Mouse (Mus musculus): ENCODE measurements around the gene Hrk.

The Hrk gene

DNA sequence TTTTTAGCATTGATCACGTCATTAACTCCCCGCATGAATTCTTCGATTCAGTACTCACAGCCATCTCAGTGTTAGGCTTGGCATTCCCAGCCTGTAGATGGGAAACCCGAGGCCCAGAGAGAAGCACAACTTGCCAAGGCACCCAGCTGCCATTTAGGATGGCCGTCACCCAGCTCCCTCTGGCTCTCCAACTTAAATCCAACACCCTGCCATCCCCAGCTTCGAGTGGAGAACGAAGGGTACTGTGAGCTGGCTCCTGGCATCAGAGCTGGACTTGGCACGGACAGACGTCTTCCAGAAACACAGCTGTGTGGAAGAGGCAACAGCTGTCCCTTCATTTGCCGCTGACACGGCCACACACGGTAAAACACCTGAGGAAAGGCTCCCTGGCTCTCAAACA is at the start of gene Hrk:
Gene Hrk, plus strand, starts transcription at position 68 of the 400 bp plus-strand sequence.
- no peak for DNase-seq (ENCODE audit: low spot score in 2 of 2)

DNA sequence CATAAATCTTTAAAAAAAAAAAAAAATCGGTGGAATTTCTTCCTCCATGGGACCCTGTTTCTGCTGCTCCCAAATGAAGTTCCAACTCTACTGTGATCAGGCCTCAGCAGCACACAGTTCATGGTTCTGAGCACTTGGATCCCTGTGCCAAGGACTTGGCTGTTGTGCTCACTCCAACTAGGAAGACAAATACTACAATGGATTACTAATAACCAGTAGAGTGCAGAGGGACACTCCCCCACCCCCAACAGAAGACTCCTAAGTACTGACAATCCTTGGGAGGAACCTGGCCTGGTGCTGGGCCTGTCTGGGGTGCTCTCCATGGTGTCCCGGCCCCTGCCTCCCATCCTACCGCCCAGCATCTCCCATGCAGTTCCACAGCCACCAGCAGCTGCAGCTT is 46.1 kb upstream of the Hrk start:
- DNase-seq (ENCODE audit: low spot score in 2 of 2): no peak

DNA sequence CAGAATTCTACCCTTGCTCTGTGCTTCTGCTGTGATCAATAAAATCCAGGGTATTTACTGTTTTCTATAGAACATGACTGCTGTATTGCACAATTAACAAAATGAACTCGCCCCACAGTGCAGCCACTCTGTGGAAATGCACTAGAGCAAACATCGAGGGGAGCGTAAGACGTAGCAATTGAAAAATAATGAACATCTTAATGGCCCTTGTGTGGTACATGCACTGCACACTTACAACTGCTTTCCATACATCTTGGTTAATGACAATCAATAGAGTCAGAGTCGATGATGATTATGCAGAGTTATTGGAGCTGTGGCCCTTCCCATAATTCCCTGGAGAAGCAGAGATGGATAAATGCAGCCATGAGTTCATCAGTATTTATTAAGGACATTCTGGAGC is 45.5 kb upstream of the Hrk start:
- DNase-seq (ENCODE audit: low spot score in 2 of 2): no peak

DNA sequence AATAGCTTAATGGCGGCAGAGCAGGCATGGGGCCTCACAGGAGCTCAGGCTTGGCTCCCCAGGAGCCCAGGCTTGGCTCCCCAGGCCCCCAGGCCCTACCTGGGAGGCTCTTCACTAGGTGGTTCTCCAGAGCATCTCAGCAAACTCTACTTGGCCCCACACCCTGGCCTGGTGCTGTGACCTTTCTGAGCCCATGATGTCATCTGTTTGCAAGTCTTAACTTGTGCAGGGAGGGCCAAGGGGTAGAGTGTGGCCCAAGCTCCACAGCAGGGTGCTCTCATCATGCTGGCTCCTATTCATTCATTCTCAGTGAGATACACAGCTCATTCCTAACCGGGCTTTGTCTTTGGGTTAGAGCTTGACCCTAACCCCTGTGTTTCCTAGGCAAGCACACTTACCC is 43.8 kb upstream of the Hrk start:
- DNase-seq (ENCODE audit: low spot score in 2 of 2): no peak

DNA sequence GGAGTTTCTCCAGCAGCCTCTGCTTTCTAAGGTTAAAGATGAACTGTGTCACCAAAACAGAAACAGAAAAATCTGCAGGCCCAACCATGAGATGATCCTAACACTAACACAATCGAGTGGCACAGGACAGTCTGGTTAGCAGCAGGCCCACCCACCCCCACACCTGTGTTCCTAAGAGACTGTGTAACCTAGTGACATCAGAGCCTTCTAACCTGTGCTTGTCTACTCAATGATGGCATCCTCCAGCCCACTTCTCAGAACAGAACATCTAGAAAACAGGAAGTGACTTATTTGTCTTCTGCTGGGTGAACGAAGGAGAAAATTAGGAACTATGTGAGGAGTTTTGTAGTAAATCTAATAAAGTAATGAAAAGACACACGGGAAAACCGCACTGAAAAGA is 42.5 kb upstream of the Hrk start:
- no peak for DNase-seq (ENCODE audit: low spot score in 2 of 2)

DNA sequence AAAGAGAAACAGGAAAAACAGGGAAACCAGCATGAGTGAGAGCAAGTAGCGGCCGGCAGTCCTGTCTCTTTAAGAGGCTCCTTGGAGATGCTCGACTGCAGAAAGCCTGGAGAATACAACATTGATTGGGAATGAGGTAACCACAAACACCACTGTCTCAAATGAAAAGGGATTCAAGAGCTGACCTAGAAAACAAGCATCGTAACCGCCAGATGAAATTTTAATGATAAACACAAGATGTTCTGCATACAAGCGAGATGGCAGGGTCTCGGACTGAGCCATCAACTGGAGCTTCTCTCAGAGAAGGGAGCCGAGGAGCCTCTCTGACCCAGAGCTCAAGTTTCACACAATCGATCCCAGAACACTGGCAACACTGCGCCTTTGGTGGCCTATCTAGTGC is 41.4 kb upstream of the Hrk start:
- no peak for DNase-seq (ENCODE audit: low spot score in 2 of 2)

DNA sequence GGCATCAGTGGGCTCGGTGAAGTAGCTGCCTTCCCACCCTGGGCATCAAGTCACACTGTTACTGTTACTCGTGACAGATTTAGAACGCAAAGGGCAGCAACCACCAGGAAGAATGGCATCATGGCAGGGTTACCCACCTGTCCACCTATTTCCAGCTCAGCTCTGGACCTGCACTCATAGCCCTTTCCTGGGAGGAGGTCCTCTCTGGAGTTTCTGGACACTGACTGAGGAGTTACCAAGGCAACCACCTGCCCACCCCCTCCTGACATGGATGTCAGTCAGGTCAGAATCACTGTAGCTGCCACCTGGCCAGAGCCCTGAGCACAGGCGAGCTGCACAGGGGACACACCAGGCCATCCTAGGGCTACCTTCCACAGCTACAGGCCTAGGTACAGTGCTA is 37.8 kb upstream of the Hrk start:
- no peak for DNase-seq (ENCODE audit: low spot score in 2 of 2)

DNA sequence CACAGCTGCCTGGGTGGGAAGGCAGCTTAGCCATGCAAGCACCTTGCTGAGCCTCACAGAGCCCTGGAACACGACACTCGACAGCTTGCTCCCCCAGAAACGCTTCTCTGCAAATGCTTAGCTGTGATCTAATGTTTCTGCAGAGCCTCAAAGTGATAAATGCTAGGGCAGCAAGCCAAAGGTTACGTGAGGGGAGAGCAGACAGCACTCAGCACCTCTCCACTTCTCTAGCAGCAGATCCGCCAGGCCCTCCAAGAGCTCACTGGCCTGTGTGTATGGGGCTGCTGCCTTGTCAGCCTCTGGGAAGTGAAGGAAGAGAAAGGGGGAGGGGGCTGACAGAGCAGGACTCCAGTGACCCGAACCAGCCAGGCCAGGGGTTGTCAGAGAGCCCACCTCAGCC is 36.2 kb upstream of the Hrk start:
- no peak for DNase-seq (ENCODE audit: low spot score in 2 of 2)

DNA sequence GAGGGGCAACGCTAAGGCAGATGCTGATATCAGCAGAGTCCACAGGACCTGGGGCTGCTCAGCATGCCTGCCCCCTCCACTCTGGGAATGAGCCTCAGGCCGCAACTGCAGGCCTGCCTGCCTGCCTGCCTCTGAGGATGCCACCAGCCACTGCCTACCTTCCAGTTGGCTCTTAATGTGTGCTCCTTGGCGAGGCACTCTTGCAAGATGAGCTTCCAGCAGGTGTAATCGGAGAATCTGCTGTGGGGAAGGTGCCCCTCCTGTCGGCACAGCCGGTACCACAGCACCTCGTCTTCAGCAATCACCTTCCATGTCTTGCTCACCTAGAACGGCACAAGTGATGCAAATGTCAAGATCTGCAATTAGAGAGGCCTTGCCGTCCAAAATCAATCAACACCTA is 35.8 kb upstream of the Hrk start:
- DNase-seq (ENCODE audit: low spot score in 2 of 2): no peak

DNA sequence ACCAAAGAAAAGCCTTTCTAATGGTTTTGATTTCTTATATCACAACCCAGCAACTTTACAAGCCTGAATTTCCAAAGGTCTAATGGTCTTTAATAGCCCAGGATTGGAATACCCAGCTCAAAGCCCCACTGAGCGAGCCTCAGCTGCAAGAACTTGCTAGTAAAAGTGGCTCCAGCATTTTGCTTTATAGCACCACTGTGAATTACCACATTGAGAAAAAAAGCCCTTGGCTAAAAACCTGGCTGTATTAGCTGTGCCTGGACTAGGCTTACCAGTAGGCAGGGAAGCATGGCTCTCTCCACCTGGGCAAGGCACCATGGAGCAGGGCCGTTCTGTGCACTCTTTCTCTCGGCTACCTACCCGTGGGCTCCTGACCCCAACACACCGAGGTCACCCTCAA is 28.1 kb upstream of the Hrk start:
- DNase-seq (ENCODE audit: low spot score in 2 of 2): no peak

DNA sequence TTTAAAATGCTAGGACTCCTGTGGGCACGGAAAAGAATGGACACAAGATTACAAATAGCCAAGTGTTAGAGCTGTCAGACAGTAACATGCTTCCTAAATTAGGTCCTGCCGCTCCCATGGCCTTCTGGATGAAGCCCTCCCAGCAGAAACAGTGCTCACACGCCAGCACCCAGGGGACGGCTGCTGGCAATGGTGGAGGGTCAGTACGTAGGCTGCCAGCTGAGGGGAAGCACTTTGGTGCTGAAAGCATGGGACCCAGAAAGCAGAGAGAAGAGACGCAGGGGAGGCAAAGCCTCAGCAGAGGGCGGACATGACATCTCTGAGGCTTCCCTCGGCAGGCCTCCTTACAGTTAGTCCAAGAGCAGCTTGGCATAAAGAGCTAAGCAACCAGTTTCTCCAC is 24.8 kb upstream of the Hrk start:
- DNase-seq (ENCODE audit: low spot score in 2 of 2): no peak

DNA sequence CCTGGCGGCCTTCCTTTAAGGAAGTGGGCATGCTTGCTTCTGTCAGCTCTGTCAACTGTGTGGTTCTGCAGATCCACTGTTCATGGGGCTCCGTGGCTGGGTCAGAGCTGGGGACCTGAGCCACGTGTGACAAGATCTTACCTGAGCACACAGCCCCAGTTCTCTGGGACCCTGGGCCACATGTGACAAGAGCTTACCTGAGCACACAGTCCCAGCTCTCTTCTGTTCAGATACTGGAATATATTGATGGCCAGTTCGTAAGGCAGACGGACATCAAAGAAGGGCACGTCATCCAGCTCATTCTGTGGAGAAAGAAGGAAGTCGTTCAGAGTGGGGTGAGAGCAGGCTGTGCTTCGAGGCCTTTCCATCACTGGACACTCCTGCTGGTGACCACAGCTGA is 22.0 kb upstream of the Hrk start:
- DNase-seq (ENCODE audit: low spot score in 2 of 2): no peak

DNA sequence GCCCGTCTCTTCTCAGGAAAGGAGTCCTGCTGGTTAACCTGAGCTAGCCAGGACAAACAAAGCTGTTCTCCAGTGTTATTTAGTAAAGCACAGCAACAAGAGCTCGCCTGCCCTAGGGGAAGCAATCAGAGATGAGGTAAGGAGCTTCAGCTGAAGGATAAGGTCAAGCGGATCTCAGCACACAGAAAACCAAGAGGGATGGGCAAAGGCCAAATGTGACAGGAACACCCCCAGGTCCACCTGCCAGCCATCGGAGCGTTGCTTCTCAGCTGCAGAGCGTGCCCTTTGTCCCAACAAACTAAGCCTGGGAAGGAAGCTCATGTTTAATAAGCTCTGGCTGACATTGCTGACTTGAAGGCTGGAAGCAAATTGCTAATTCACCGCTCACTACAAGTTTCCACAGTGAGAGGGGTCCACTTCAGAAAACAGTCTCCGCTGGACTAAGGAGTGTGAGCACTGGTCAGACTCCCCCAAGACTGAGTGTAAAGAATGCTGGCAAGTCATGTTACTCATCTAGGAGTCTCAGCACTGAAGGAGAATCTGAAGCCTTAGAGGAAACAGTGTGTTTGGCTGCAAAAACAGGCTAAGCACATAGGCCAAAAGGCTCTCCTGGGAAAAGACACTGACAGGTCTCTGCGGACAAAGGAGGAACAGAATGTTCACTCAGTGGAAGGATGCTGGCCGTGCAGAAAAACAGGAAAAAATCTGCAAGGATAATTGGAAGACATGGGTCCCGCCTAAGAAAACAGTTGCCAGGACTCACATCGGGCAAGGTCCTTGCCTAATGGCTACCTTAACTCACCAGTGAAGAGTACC is 21.0 kb upstream of the Hrk start:
- no peak for DNase-seq (ENCODE audit: low spot score in 2 of 2)

DNA sequence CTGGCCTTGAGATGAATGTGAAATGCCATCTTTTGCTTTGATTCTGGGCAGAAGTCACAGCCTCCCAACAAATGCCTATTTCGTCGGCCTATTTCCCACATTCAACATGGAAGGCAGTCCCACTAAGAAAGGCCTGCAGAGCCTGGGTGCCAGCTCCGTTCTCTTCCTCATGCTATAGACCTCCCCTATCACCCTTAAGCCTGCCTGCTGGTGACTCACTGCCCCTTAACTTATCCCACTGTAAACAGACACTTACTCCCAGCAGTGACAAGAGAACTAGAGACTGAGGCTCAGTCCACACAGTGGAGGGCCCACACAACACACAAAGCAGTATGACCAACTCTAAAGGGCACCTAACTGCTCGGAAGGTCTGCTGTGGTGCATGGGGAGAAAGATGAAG is 20.1 kb upstream of the Hrk start:
- DNase-seq (ENCODE audit: low spot score in 2 of 2): no peak

DNA sequence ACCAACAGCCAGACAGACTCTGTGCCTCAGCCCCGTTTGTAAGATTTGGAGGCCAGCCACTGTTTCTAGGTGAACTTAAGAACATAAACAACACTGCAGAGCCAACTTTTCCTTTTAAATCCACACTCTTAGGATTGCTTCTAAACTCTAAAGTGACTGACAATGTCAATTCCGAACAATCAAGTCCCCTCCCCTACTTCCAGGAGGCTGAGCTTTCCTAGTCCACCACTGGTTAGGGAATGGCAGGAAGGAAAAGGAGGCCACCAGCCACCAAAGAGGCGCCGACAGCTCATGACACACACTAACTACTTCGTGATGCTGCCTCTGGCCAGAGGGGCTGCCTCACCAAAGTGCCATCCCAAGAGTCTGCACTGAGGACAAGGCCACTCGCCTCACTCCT is 19.7 kb upstream of the Hrk start:
- no peak for DNase-seq (ENCODE audit: low spot score in 2 of 2)

DNA sequence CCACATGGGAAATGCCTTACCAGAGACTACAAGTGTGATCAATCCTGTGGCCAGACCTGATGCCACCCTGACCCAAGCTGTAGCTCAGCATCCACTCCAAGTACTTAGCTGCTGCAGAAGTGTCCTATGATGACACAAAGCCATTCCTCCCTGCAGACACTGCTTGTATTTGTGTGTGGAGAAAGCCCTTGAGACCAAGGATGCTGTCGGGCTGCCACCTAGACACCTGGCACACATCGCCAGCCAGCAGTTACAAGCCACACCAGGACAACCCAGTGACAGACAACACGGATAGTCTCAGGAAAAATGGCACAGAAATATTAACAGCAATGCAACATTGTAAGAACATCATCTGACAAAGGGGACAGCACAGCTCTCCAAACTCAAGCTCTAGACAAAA is 19.0 kb upstream of the Hrk start:
- no peak for DNase-seq (ENCODE audit: low spot score in 2 of 2)

DNA sequence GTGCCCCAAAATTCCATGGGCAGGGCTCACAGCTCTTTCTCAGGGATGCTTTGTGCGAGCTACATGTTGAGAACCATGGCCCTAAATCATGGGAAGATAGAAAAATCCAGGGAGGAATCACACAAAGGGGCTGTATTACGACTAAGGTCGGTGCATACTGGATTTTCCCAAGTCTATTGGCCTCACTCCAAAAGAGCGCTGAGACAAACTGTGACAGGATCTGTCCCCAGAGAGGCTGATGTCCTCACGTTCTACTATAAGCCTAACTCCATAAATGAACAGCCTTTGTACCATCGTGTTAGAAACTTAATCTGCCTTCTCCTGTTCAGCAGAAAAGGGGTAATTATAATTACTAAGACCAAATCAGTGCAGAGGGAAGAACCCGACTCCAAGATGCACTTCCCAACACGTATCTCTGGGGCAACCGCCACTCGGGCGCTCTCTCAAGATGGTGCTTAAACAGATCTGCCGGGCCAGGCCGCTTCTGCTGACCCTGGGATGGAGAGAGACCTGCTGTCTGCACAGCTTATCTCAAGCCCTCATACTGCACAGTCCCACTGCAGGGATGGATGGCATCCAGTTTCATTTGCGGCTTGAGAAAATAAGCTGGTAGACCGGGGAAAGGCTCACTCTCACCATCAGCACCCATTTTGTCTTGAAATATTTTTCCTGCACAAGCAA is 18.3 kb upstream of the Hrk start:
- DNase-seq (ENCODE audit: low spot score in 2 of 2): no peak

DNA sequence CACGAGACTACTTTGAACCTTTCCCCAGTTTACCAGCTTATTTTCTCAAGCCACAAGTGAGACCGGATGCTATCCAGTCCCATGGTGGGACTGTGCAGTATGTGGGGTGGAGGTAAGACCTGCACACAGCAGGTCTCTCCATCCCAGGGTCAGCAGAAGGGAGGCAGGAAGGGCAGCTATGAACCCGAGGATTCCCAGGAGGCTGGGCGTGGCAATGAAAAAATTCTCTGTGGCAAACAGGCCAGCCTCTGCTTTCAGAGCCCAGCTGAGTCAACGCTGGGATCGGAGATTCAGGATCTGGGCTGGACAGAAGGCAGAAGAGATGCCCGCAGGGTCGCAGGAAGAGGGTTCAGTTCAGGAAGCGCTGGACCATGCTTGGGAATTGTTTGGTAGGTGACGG is 17.2 kb upstream of the Hrk start:
- no peak for DNase-seq (ENCODE audit: low spot score in 2 of 2)

DNA sequence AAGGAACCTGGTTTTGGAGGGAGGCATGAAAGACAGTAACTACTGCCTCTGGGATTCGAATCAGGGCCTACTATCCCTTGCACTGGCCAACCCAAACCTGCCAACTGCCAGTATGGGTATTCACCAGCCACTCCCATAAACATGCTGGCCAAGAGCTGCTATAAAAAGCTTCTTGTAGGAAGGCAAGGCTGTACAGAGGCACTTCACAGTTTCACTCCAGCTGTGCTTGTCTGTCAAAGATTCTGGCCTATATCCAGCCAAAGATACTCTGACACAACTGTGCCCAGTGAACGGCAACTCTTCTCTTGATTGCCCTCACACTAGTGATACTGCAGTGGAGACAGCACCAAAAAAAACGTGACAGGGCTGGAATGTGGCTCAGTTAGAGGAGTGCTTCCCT is 14.7 kb upstream of the Hrk start:
- no peak for DNase-seq (ENCODE audit: low spot score in 2 of 2)

DNA sequence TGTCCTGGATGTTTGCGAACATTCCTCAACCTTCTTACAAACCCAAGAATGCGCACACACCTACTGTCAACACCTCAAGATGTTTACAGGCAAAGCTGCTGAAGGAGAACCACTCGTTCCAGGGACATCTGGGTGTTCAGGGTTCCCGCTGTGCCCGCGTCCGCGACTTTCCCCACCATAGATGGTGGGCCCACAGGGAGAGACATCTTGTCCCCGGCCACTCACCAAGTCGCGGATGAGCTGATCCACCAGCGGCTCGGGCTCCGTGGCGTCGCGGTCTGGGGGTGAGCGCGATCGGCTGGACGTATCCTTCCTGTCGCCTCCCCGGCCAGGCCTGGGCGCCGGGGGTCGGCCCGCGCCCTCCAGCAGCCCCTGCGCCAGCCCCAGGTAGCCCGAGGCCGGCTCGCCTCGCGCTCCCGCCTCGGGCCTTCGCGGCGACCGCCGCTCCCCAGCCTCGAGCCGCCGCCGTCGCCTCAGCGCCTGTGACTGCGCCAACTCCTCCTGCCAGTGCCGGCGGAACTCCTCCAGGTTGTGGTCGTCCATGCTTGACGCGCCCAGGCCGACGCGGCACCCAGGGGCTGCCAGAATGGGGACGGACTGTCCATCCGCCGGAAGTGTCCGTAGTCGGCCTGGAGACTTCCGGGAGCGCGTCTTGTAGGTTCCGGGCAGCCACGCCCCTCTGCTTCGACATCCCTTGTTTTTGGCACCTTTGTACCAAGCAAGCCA is 9.4 kb upstream of the Hrk start, which contains the start of gene Fbxw8:
Gene Fbxw8, minus strand, starts transcription at position 626 of the 726 bp plus-strand sequence.
- DNase-seq (ENCODE audit: low spot score in 2 of 2): peak; percentile 79 to 84

DNA sequence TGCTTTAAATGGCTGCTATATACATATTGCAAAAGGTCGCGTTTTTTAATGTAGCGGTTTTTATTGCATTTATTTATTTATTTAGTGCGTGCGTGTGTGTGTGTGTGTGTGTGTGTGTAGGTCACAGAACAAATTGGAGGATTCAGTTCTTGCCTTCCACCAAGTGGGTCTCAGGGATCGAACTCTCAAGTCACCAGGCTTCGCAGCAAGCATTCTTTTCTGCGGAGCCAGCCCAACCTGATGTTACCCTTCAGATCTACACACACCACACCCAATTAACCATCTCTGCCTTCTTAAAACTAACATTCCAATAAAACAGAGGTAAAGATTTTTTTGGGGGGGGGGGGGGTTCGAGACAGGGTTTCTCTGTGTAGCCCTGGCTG is 8.9 kb upstream of the Hrk start:
- no peak for DNase-seq (ENCODE audit: low spot score in 2 of 2)

DNA sequence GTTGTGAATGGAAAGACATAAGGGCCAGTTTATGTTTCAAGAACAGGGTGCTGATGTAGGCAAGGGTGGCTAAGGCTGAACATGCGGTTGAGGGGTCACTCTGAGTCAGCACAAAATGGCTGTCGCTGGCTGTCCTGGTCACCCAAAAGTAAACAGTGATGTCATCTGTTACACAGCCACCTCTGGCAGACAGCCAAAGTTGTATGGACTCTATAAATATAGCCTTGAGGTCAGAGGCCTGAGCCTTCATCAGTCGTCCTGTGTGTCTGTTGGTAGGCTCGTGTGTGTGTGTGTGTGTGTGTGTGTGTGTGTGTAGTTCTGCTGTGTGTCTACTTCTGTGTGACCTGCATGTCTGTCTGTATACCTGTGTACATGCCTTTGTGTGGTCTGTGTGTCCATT is 7.5 kb upstream of the Hrk start:
- no peak for DNase-seq (ENCODE audit: low spot score in 2 of 2)

DNA sequence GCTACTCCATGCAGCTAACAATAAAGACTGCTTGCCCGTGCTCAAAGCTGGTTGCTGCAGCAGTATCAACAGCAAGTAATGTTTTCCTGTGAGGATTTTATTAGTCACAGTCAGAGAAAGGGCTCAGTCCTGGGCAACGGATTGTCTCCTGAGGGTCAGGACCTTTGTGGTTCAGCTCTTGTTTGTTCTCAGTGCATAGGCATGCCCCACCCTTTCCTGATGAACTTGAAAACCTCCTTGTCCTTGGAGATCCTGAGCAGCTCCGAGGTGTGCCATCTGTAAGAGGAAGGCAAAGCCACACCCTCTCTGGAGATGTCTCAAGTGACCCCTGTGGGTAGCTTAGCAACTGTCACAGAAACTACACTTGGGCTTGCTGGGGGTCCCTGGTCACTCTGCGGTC is 3.8 kb upstream of the Hrk start:
- DNase-seq (ENCODE audit: low spot score in 2 of 2): no peak

All from frontal cortex, postnatal 10 days (tissue).